Mouse (Mus musculus): ENCODE results near the gene Tbx3. TPM values are rescaled to one million over a fixed set of nuclear protein-coding genes. Genes with fewer than 3 reads are reported as not detected.

The Tbx3 gene
- total and polyA plus RNA-seq, 2 experiments from 2014 or later, result 3.2 to 5.4 TPM

- Histone ChIP-seq H3K9ac (replicated peaks; ENCODE audit: low read depth, low read length) (no peak overlapping the region), H3K4me1 (ENCODE audit: control insufficient read depth, insufficient read depth) (no peaks in the 10 kb centered on the region), H3K27me3 (ENCODE audit: control insufficient read depth, insufficient read depth, low read length) (peaks cover 98% of the 10 kb centered on the region), H3K4me3 (ENCODE audit: low read depth, low read length) (no peak overlapping the region), H3K9me3 (replicated peaks; ENCODE audit: control insufficient read depth, low read length) (no peaks in the 10 kb centered on the region), H3K27ac (ENCODE audit: low read depth) (no peak overlapping the region), H3K4me2 (ENCODE audit: low read depth, low read length) (no peak overlapping the region), H3K36me3 (replicated peaks; ENCODE audit: control insufficient read depth, insufficient read depth, low read length) (no peaks in the 10 kb centered on the region)
- TF ChIP-seq CTCF (IDR thresholded peaks at IDR 0.05; ENCODE audit: low read depth) (no peak), EP300 (IDR thresholded peaks at IDR 0.05; ENCODE audit: low read depth) (no peak)
- 11% methylated on average over 6 of the region's 6 CpGs for whole genome bisulfite sequencing
- ATAC-seq (ENCODE audit: insufficient read depth, low read depth) (no peak), DNase-seq (ENCODE audit: low spot score) (no peak)
Observed at GRCm38 (mm10) chr5:119657804-119658203, 12.7 kb upstream of the Tbx3 start.

- H3K4me2 ChIP-seq (ENCODE audit: low read depth, low read length), result no peak overlapping the region
- H3K4me1 ChIP-seq (ENCODE audit: control insufficient read depth, insufficient read depth), result no peaks in the 10 kb centered on the region
- H3K4me3 ChIP-seq (ENCODE audit: low read depth, low read length), result no peak overlapping the region
- no peak overlapping the region for H3K27ac ChIP-seq (ENCODE audit: low read depth)
- H3K9me3 ChIP-seq (replicated peaks; ENCODE audit: control insufficient read depth, low read length), result no peaks in the 10 kb centered on the region
- no peaks in the 10 kb centered on the region for H3K36me3 ChIP-seq (replicated peaks; ENCODE audit: control insufficient read depth, insufficient read depth, low read length)
- no peak overlapping the region for H3K9ac ChIP-seq (replicated peaks; ENCODE audit: low read depth, low read length)
- H3K27me3 ChIP-seq (ENCODE audit: control insufficient read depth, insufficient read depth, low read length), result peaks cover 99% of the 10 kb centered on the region
- DNase-seq (ENCODE audit: low spot score), result no peak
- 11% methylated on average over 5 of the region's 5 CpGs for WGBS
- no peak for TF ChIP-seq EP300 (IDR thresholded peaks at IDR 0.05; ENCODE audit: low read depth)
- ATAC-seq (ENCODE audit: insufficient read depth, low read depth), result no peak
Observed at GRCm38 (mm10) chr5:119658396-119658795, 12.1 kb upstream of the Tbx3 start.

GRCm38 (mm10) chr5:119659041-119659440, 11.4 kb upstream of the Tbx3 start:
- Histone ChIP-seq H3K4me2 (ENCODE audit: low read depth, low read length) (no peak overlapping the region), H3K9ac (replicated peaks; ENCODE audit: low read depth, low read length) (no peak overlapping the region), H3K36me3 (replicated peaks; ENCODE audit: control insufficient read depth, insufficient read depth, low read length) (no peaks in the 10 kb centered on the region), H3K4me1 (ENCODE audit: control insufficient read depth, insufficient read depth) (no peaks in the 10 kb centered on the region), H3K9me3 (replicated peaks; ENCODE audit: control insufficient read depth, low read length) (no peaks in the 10 kb centered on the region), H3K27me3 (ENCODE audit: control insufficient read depth, insufficient read depth, low read length) (peaks cover 99% of the 10 kb centered on the region), H3K4me3 (ENCODE audit: low read depth, low read length) (no peak overlapping the region), H3K27ac (ENCODE audit: low read depth) (no peak overlapping the region)
- ATAC-seq (ENCODE audit: insufficient read depth, low read depth) (no peak), DNase-seq (ENCODE audit: low spot score) (no peak)
- TF ChIP-seq EP300 (IDR thresholded peaks at IDR 0.05; ENCODE audit: low read depth) (no peak), CTCF (IDR thresholded peaks at IDR 0.05; ENCODE audit: low read depth) (no peak)
- WGBS, result 6% methylated on average over 3 of the region's 3 CpGs

GRCm38 (mm10) chr5:119660526-119661410, 9.7 kb upstream of the Tbx3 start:
- H3K9me3 ChIP-seq (replicated peaks; ENCODE audit: control insufficient read depth, low read length), result no peaks in the 10 kb centered on the region
- no peak overlapping the region for H3K27ac ChIP-seq (ENCODE audit: low read depth)
- no peak overlapping the region for H3K9ac ChIP-seq (replicated peaks; ENCODE audit: low read depth, low read length)
- DNase-seq (ENCODE audit: low spot score), result no peak
- H3K4me3 ChIP-seq (ENCODE audit: low read depth, low read length), result no peak overlapping the region
- 3% methylated on average over 25 of the region's 25 CpGs for WGBS
- TF ChIP-seq EP300 (IDR thresholded peaks at IDR 0.05; ENCODE audit: low read depth) (no peak), CTCF (IDR thresholded peaks at IDR 0.05; ENCODE audit: low read depth) (no peak)
- no peaks in the 10 kb centered on the region for H3K4me1 ChIP-seq (ENCODE audit: control insufficient read depth, insufficient read depth)
- H3K4me2 ChIP-seq (ENCODE audit: low read depth, low read length), result no peak overlapping the region
- H3K36me3 ChIP-seq (replicated peaks; ENCODE audit: control insufficient read depth, insufficient read depth, low read length), result no peaks in the 10 kb centered on the region
- ATAC-seq (ENCODE audit: insufficient read depth, low read depth), result no peak
- H3K27me3 ChIP-seq (ENCODE audit: control insufficient read depth, insufficient read depth, low read length), result peaks cover 99% of the 10 kb centered on the region

- Histone ChIP-seq H3K4me2 (ENCODE audit: low read depth, low read length) (no peak overlapping the region), H3K4me1 (ENCODE audit: control insufficient read depth, insufficient read depth) (no peaks in the 10 kb centered on the region), H3K27me3 (ENCODE audit: control insufficient read depth, insufficient read depth, low read length) (peaks cover 99% of the 10 kb centered on the region), H3K9me3 (replicated peaks; ENCODE audit: control insufficient read depth, low read length) (no peaks in the 10 kb centered on the region), H3K27ac (ENCODE audit: low read depth) (no peak overlapping the region), H3K36me3 (replicated peaks; ENCODE audit: control insufficient read depth, insufficient read depth, low read length) (no peaks in the 10 kb centered on the region), H3K9ac (replicated peaks; ENCODE audit: low read depth, low read length) (no peak overlapping the region), H3K4me3 (ENCODE audit: low read depth, low read length) (no peak overlapping the region)
- WGBS, result 6% methylated on average over 11 of the region's 11 CpGs
- ATAC-seq (ENCODE audit: insufficient read depth, low read depth) (no peak), DNase-seq (ENCODE audit: low spot score) (no peak)
- no peak for TF ChIP-seq EP300 (IDR thresholded peaks at IDR 0.05; ENCODE audit: low read depth)
- TF ChIP-seq CTCF (IDR thresholded peaks at IDR 0.05; ENCODE audit: low read depth), result no peak
Observed at GRCm38 (mm10) chr5:119661474-119661873, 9.0 kb upstream of the Tbx3 start.

- WGBS, result 5% methylated on average over 13 of the region's 13 CpGs
- no peak overlapping the region for H3K4me2 ChIP-seq (ENCODE audit: low read depth, low read length)
- H3K27ac ChIP-seq (ENCODE audit: low read depth), result no peak overlapping the region
- no peak overlapping the region for H3K4me3 ChIP-seq (ENCODE audit: low read depth, low read length)
- H3K27me3 ChIP-seq (ENCODE audit: control insufficient read depth, insufficient read depth, low read length), result peaks cover 99% of the 10 kb centered on the region
- H3K4me1 ChIP-seq (ENCODE audit: control insufficient read depth, insufficient read depth), result no peaks in the 10 kb centered on the region
- TF ChIP-seq CTCF (IDR thresholded peaks at IDR 0.05; ENCODE audit: low read depth) (no peak), EP300 (IDR thresholded peaks at IDR 0.05; ENCODE audit: low read depth) (no peak)
- ATAC-seq (ENCODE audit: insufficient read depth, low read depth) (no peak), DNase-seq (ENCODE audit: low spot score) (no peak)
- no peaks in the 10 kb centered on the region for H3K9me3 ChIP-seq (replicated peaks; ENCODE audit: control insufficient read depth, low read length)
- H3K36me3 ChIP-seq (replicated peaks; ENCODE audit: control insufficient read depth, insufficient read depth, low read length), result no peaks in the 10 kb centered on the region
- H3K9ac ChIP-seq (replicated peaks; ENCODE audit: low read depth, low read length), result no peak overlapping the region
Observed at GRCm38 (mm10) chr5:119662326-119662725, 8.1 kb upstream of the Tbx3 start.

Data from heart, postnatal 0 days (tissue).